Mouse (Mus musculus) kidney, embryonic 16.5 days (tissue): Measurements from ENCODE around the gene Ccdc22. TPM values are rescaled to one million over a fixed set of nuclear protein-coding genes. Genes with fewer than 3 reads are reported as not detected.

Experiments
- polyA plus RNA-seq: library from polyadenylated mRNA; unstranded; fragments of >200 nt; fragmentation: Nextera tagmentation; extraction: Ambion mirVana; gene quantifications from 2 replicates; pipeline ENCODE4 v1.2.1, GENCODE M21; 2015

The Ccdc22 gene
- polyA plus RNA-seq, 1 experiment from 2014 or later, result 36.6 TPM

Other genes starting within 250 kb of the Ccdc22 start
- 0.61 and 0.62 TPM in 2 replicates for gene Usp27x, start 229.7 kb downstream of the Ccdc22 start, polyA plus RNA-seq
- 0.18 TPM in 1 of 2 replicates, not detected in the other for gene Foxp3, start 31.9 kb downstream of the Ccdc22 start, polyA plus RNA-seq
- 1.9 and 2.2 TPM in 2 replicates for gene Ppp1r3f, start 31.2 kb downstream of the Ccdc22 start, polyA plus RNA-seq
- gene Cacna1f, start 1.6 kb upstream of the Ccdc22 start, polyA plus RNA-seq, result 0.04 and 0.09 TPM in 2 replicates
- 3.1 and 3.6 TPM in 2 replicates for gene Syp, start 33.0 kb upstream of the Ccdc22 start, polyA plus RNA-seq
- 14.1 and 14.7 TPM in 2 replicates for gene Prickle3, start 51.7 kb upstream of the Ccdc22 start, polyA plus RNA-seq
- gene Plp2, start 65.9 kb upstream of the Ccdc22 start, polyA plus RNA-seq, result 170 and 179 TPM in 2 replicates
- gene Magix, start 75.7 kb upstream of the Ccdc22 start, polyA plus RNA-seq, result 0.91 and 1.4 TPM in 2 replicates
- gene Gpkow, start 91.6 kb upstream of the Ccdc22 start, polyA plus RNA-seq, result 47.6 and 50.4 TPM in 2 replicates
- 45.7 and 48.8 TPM in 2 replicates for gene Wdr45, start 108.8 kb upstream of the Ccdc22 start, polyA plus RNA-seq
- 0.59 TPM in 1 of 2 replicates, not detected in the other for gene Gm45208, start 116.7 kb upstream of the Ccdc22 start, polyA plus RNA-seq
- 69.3 and 74.7 TPM in 2 replicates for gene Praf2, start 122.9 kb upstream of the Ccdc22 start, polyA plus RNA-seq
- gene Ccdc120, start 145.4 kb upstream of the Ccdc22 start, polyA plus RNA-seq, result 17.4 and 19.6 TPM in 2 replicates
- gene Tfe3, start 157.0 kb upstream of the Ccdc22 start, polyA plus RNA-seq, result 30.9 and 31.4 TPM in 2 replicates
- gene Gripap1, start 184.2 kb upstream of the Ccdc22 start, polyA plus RNA-seq, result 47.5 and 57.0 TPM in 2 replicates
- 1.7 and 1.9 TPM in 2 replicates for gene Kcnd1, start 216.8 kb upstream of the Ccdc22 start, polyA plus RNA-seq
- gene Otud5, start 235.8 kb upstream of the Ccdc22 start, polyA plus RNA-seq, result 37.5 and 39.1 TPM in 2 replicates